Mouse (Mus musculus) midbrain, embryonic 11.5 days (tissue): Measurements from ENCODE around the gene Cd5. TPM values are rescaled to one million over a fixed set of nuclear protein-coding genes. Genes with fewer than 3 reads are reported as not detected.

Source experiments
- ATAC-seq: fragments of 200-750 bp; cut with Nextera tagmentation; 2 replicates; pipeline ENCODE4 v1.8.0; 2017; ENCODE audit warnings: moderate TSS enrichment, moderate library complexity; ENCODE audit not compliant: low FRiP score
- DNase-seq: peaks from one replicate; pipeline ENCODE4 v3.0.0; 2015; ENCODE audit warnings: low spot score; ENCODE audit errors: missing footprints
- H3K27ac ChIP-seq: fragments of 300-500 bp; sonication (generic); 2 replicates; pipeline ENCODE4 v1.5.1; 2014; ENCODE audit warnings: low read depth, low read length
- H3K27me3 ChIP-seq: fragments of 300-500 bp; sonication (generic); 2 replicates; pipeline ENCODE4 v1.6.1; 2014; ENCODE audit warnings: mild to moderate bottlenecking, low read length, moderate library complexity, mixed read lengths; ENCODE audit not compliant: control insufficient read depth, insufficient read depth
- H3K36me3 ChIP-seq: fragments of 300-500 bp; sonication (generic); 2 replicates; pipeline ENCODE4 v1.6.1; 2014; ENCODE audit warnings: mild to moderate bottlenecking, low read length, moderate library complexity, mixed read lengths; ENCODE audit not compliant: control insufficient read depth, insufficient read depth
- H3K4me1 ChIP-seq: fragments of 300-500 bp; sonication (generic); 2 replicates; pipeline ENCODE4 v1.6.1; 2014; ENCODE audit warnings: low read length; ENCODE audit not compliant: control insufficient read depth, insufficient read depth
- H3K4me2 ChIP-seq: fragments of 300-500 bp; sonication (generic); 2 replicates; pipeline ENCODE4 v1.6.1; 2014; ENCODE audit warnings: mild to moderate bottlenecking, moderate library complexity
- H3K4me3 ChIP-seq: fragments of 300-500 bp; sonication (generic); 2 replicates; pipeline ENCODE4 v1.5.1; 2014; ENCODE audit warnings: low read depth, low read length
- H3K9ac ChIP-seq: fragments of 300-500 bp; sonication (generic); 2 replicates; pipeline ENCODE4 v1.6.1; 2014; ENCODE audit warnings: low read length
- H3K9me3 ChIP-seq: fragments of 300-500 bp; sonication (generic); 2 replicates; pipeline ENCODE4 v1.6.1; 2016; ENCODE audit warnings: low read length; ENCODE audit not compliant: control insufficient read depth
- WGBS: fragments of 180-500 bp; shearing (Covaris S2); extraction: QIAGEN DNeasy Blood & Tissue Kit; methylation state at CpG from one replicate; pipeline ENCODE4 v1.1.7; 2014; 5-methylcytosine and 5-hydroxymethylcytosine counted together
- polyA plus RNA-seq: library from polyadenylated mRNA; unstranded; fragments of >200 nt; fragmentation: Nextera tagmentation; extraction: Ambion mirVana; gene quantifications from 2 replicates; pipeline ENCODE4 v1.2.1, GENCODE M21; 2014

The Cd5 gene
- polyA plus RNA-seq, 1 experiment from 2014 or later: 0.22 TPM

DNA sequence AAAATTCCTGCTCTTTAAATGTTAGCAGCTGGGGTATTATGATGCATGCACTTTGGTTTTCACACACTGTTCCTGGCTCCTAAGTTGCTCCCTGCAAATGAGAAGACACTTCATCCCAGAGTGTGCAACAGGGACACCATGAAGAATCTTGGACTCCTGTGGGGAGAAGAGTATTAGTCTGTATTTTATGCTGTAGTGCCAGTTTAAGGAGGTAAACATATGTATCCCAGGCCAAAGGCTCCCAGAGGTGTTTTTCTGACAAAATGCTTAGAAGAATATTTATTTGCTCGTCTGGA is 60.1 kb downstream of the Cd5 start:
- 94% methylated on average over 1 of the region's 1 CpGs for WGBS
- no peaks in the 10 kb centered on the region for H3K27me3 ChIP-seq
- no peaks in the 10 kb centered on the region for H3K4me1 ChIP-seq
- DNase-seq: no peak
- no peaks in the 10 kb centered on the region for H3K9me3 ChIP-seq
- no peak; the same call in 1 of the 2 replicates for ATAC-seq
- no peak overlapping the region for H3K9ac ChIP-seq
- H3K4me2 ChIP-seq: no peak overlapping the region
- H3K36me3 ChIP-seq: no peaks in the 10 kb centered on the region
- no peak overlapping the region for H3K27ac ChIP-seq
- no peak overlapping the region for H3K4me3 ChIP-seq

DNA sequence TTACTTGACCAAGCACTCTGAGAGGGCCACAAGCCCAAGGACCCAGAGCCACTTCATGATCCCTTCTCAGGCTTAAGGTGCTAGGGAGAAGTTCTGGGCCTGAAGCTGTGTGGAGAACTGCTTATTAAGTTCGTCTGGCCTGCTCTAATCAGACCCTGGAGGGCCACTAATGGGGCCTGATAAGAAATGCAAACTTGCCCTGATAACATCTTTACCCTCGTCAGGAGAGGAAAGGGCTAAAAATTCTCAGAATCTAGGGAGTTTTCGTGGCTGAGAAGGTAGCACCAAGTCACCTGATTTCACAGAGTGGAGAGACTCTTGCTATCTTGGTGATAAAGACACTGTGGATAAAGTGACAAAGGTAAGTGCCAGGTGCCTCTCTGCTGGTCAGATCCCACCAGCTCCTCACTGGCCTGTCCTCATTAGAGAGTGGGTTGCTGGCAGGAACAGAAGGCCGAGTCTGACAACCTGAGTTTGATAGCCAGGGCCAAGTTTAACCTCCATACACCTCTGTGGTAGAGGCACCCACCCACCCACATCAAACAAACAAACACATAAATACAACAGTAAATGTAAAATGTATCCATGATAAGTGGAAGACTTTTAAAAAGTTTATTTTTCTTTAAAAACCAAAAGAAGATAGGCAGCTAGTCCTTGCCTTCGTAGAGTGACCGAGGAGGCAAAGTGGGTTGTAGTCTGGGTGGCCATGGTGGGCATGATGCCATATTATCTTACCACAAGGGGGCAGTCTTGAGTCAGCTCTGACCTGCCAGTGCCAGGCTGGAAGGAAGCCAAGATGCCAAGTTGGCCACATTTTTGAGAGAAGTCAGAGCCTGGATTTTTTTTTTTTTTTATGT is 60.7 kb downstream of the Cd5 start, which contains the start of gene Pga5:
Pga5 (minus strand) TSS at position 157 of the 857 bp plus-strand sequence.
- peak; percentile 94 for DNase-seq
- H3K9me3 ChIP-seq: no peaks in the 10 kb centered on the region
- no peak within 1 kb of the TSS for H3K27ac ChIP-seq
- H3K9ac ChIP-seq: no peak within 1 kb of the TSS
- H3K36me3 ChIP-seq: no peaks in the 10 kb centered on the region
- H3K4me2 ChIP-seq: no peak within 1 kb of the TSS
- peak; percentile 72; the same call in 1 of the 2 replicates for ATAC-seq
- WGBS: 50% methylated on average over 6 of the region's 6 CpGs
- H3K4me3 ChIP-seq: no peak within 1 kb of the TSS
- no peaks in the 10 kb centered on the region for H3K27me3 ChIP-seq
- H3K4me1 ChIP-seq: no peaks in the 10 kb centered on the region

DNA sequence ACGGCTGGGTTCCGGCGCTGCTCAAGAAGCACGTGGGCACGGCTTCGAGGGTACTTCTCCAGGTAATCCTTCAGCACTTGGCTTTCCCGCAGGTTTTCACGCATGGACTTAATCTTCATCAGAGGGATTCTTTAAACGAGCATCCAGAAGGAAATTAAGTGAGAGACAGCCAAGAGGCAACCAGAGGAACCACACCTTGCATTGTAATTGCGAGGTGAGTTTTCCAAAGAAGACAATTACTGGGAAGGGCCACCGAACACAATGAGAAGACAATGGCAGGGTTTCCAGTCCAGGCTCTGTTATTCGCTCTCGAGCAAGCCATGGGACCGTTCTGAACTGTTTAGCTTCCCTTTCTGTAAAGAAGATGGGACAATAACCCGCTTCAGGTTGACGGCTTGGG is 62.1 kb downstream of the Cd5 start:
- no peak for ATAC-seq
- H3K9me3 ChIP-seq: no peaks in the 10 kb centered on the region
- H3K4me3 ChIP-seq: no peak overlapping the region
- H3K4me1 ChIP-seq: no peaks in the 10 kb centered on the region
- no peak overlapping the region for H3K4me2 ChIP-seq
- H3K27ac ChIP-seq: no peak overlapping the region
- no peak overlapping the region for H3K9ac ChIP-seq
- 85% methylated on average over 16 of the region's 16 CpGs for WGBS
- no peaks in the 10 kb centered on the region for H3K27me3 ChIP-seq
- no peaks in the 10 kb centered on the region for H3K36me3 ChIP-seq
- DNase-seq: no peak

DNA sequence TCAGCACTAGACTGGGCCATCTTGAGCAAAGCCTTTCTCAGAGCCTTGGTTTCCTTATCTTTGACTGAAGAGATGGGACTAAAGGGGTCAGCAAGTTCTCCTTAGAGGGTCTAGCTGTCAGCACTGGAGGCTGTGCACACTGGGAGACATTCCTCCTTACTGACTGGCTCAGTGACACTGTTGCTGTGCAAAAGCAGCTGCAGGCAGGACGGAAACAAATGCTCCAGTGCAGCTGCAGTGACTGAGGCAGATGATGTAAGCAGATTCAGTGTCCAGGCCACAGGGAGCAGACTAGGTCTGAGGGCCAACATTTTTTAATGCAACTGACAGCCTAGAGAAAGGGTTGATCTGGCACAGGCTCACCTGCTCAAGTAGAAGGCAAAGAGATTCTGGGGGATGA is 65.5 kb downstream of the Cd5 start:
- H3K9ac ChIP-seq: no peak overlapping the region
- no peaks in the 10 kb centered on the region for H3K27me3 ChIP-seq
- 60% methylated on average over 1 of the region's 1 CpGs for WGBS
- H3K36me3 ChIP-seq: no peaks in the 10 kb centered on the region
- no peaks in the 10 kb centered on the region for H3K4me1 ChIP-seq
- no peak for DNase-seq
- no peak for ATAC-seq
- H3K9me3 ChIP-seq: no peaks in the 10 kb centered on the region
- no peak overlapping the region for H3K4me3 ChIP-seq
- no peak overlapping the region for H3K4me2 ChIP-seq
- no peak overlapping the region for H3K27ac ChIP-seq

DNA sequence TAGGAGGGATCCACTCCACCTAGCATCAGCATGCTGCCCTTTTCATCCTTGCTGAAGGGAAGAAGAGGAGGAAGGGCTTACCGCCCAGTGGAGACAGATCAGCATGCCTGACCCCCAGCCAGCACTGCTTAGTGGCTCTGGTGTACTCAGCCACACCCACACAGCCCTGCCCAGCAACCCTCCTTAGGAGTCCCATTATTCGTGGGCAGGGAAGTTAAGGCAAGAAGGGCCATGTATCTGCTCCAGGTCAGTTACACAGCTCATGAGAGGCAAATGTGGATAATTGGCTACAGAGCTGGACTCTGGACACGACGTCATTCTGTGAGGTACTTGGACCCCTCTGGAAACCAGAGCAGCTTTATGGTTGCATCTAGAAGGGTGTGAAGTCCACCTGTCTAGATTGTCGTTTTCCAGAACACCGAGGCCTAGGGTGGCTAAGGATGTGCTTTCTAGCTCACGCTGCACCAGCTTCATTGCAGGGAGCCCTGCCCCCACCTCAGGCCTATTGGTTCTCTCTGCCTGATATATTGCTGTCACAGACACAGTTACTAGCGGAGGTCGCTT is 66.9 kb downstream of the Cd5 start:
- ATAC-seq: no peak

DNA sequence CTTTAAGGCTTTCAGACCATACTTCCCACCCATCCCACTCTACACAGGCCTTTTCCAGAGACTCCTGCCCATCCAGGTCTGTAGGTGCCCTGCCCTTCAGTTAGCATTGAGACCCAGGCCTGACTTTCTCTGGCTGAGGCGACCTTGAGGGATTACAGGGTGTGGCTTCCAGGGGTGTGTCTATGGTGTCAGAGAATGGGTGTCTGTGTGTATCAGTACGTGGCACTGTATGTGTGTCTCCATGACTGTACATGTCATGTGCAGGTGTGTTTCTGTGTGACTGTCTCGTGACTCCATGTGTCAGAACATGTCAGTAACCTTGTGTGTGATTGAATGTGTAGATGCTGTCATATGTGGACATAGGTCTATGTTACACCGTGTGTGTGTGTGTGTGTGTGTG is 67.5 kb downstream of the Cd5 start:
- Histone ChIP-seq H3K4me3 (no peak overlapping the region), H3K27ac (no peak overlapping the region), H3K9me3 (no peaks in the 10 kb centered on the region), H3K4me1 (no peaks in the 10 kb centered on the region), H3K9ac (no peak overlapping the region), H3K27me3 (no peaks in the 10 kb centered on the region), H3K36me3 (no peaks in the 10 kb centered on the region), H3K4me2 (no peak overlapping the region)
- no peak for ATAC-seq
- DNase-seq: peak; percentile 2
- WGBS: 81% methylated on average over 4 of the region's 4 CpGs

More for the DNA sequence above, 66.9 kb downstream of the Cd5 start:
- Histone ChIP-seq H3K36me3 (no peaks in the 10 kb centered on the region), H3K27ac (no peak overlapping the region), H3K9ac (no peak overlapping the region), H3K27me3 (no peaks in the 10 kb centered on the region), H3K4me2 (no peak overlapping the region), H3K4me1 (no peaks in the 10 kb centered on the region), H3K4me3 (no peak overlapping the region), H3K9me3 (no peaks in the 10 kb centered on the region)
- 79% methylated on average over 9 of the region's 9 CpGs for whole genome bisulfite sequencing
- no peak for DNase-seq

Other genes with a start within 250 kb of the Cd5 start
- gene Cpsf7, start 213.7 kb downstream of the Cd5 start, polyA plus RNA-seq: 66.4 and 70.4 TPM in 2 replicates
- 59.3 and 63.3 TPM in 2 replicates for gene Sdhaf2, start 212.9 kb downstream of the Cd5 start, polyA plus RNA-seq
- 58.3 and 63.9 TPM in 2 replicates for gene Tmem216, start 182.8 kb downstream of the Cd5 start, polyA plus RNA-seq
- 16.1 and 16.8 TPM in 2 replicates for gene Cyb561a3, start 161.8 kb downstream of the Cd5 start, polyA plus RNA-seq
- gene Tmem138, start 161.6 kb downstream of the Cd5 start, polyA plus RNA-seq: 60.6 and 67.3 TPM in 2 replicates
- gene Ddb1, start 133.7 kb downstream of the Cd5 start, polyA plus RNA-seq: 393 and 396 TPM in 2 replicates
- gene Tkfc, start 133.3 kb downstream of the Cd5 start, polyA plus RNA-seq: 22.9 and 23.9 TPM in 2 replicates
- gene Vwce, start 104.8 kb downstream of the Cd5 start, polyA plus RNA-seq: 0.18 and 0.36 TPM in 2 replicates
- gene Pga5, start 60.9 kb downstream of the Cd5 start, polyA plus RNA-seq: not detected in 2 replicates
- 23.1 and 26.0 TPM in 2 replicates for gene Vps37c, start 50.3 kb downstream of the Cd5 start, polyA plus RNA-seq
- gene Cd6, start 91.1 kb upstream of the Cd5 start, polyA plus RNA-seq: not detected in 2 replicates
- 0.18 and 0.25 TPM in 2 replicates for gene Slc15a3, start 100.7 kb upstream of the Cd5 start, polyA plus RNA-seq
- 51.3 and 58.3 TPM in 2 replicates for gene Tmem132a, start 130.9 kb upstream of the Cd5 start, polyA plus RNA-seq
- 38.7 and 41.2 TPM in 2 replicates for gene Tmem109, start 143.0 kb upstream of the Cd5 start, polyA plus RNA-seq
- gene Prpf19, start 156.2 kb upstream of the Cd5 start, polyA plus RNA-seq: 52.7 and 58.4 TPM in 2 replicates
- 0.22 TPM in 1 of 2 replicates, not detected in the other for gene Zp1, start 181.6 kb upstream of the Cd5 start, polyA plus RNA-seq
- 0.05 and 0.12 TPM in 2 replicates for gene Ptgdr2, start 198.2 kb upstream of the Cd5 start, polyA plus RNA-seq
- gene Ccdc86, start 210.3 kb upstream of the Cd5 start, polyA plus RNA-seq: 20.0 and 22.5 TPM in 2 replicates
- gene Ms4a10, start 235.7 kb upstream of the Cd5 start, polyA plus RNA-seq: not detected in 2 replicates